Mouse (Mus musculus) lung, postnatal 0 days (tissue): Measurements from ENCODE around the gene Slc25a17.
A peak's percentile ranks its signal among the peaks of the same experiment; 100 is the strongest.

Source experiments
- CTCF ChIP-seq: IDR thresholded peaks from 2 replicates; pipeline ENCODE4 v1.5.1; 2016; ENCODE audit warnings: antibody characterized with exemption, mild to moderate bottlenecking
- EP300 ChIP-seq: IDR thresholded peaks from 2 replicates; pipeline ENCODE4 v1.6.1; 2016; ENCODE audit warnings: antibody characterized with exemption, mild to moderate bottlenecking, control low read depth

DNA sequence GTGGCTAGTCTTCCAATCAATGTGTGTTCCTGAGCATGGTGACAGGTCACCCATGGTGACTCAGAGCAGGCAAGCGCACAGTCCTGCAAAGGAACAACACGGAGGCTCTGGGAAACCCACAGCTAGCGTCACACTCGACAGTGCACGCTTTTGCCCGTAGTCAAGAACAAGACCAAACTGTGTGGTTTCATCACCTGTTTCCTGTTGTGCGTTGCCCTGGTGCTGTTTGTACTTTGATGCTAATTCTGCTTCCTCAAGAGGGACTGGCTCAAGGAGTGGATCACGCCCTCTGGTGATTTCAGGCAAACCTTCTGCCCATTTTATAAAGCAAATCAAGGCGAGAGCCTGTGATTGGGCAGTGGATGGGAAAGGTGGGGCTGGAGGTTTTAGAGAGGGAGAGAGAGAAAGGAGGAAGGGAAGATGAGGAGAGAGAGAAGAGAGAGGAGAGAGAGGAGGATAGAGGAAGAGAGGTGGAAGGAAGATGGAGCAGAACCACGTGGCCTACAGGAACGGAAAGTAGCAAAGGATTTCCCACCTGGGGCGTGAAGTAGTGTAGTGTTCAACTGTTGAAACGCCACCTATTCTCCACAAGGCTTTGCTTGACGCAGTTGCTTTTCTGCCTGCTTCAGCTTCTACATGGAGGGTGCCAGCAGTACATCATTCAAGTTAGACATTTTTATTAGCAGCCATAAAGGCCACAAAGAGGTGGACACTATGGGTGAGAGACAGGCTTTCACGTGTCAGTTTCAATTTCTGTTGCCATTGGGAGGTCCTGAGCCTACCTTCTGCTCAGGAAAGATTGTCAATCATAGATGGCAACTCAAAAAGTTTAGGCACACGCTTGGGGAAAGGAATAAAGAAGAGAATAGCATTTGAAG lies 59.2 kb downstream of the Slc25a17 start:
- TF ChIP-seq CTCF = peak; percentile 24; the same call in 1 of the 2 replicates
- TF ChIP-seq EP300 = peak; percentile 73
